Mouse (Mus musculus) cerebellum, adult 2 months (tissue): ENCODE measurements around the gene Rc3h2. TPM values are rescaled to one million over a fixed set of nuclear protein-coding genes. Genes with fewer than 3 reads are reported as not detected.
A peak's percentile ranks its signal among the peaks of the same experiment; 100 is the strongest.

Source experiments
- DNase-seq, 2 experiments: peaks; one replicate each; pipeline ENCODE4 v3.0.0; 2021
- H3K27ac ChIP-seq: fragments of 200-500 bp; 2 replicates; pipeline ENCODE4 v1.5.1; 2012; ENCODE audit warnings: low read length, control low read depth, inconsistent platforms; ENCODE audit not compliant: insufficient read depth
- H3K27me3 ChIP-seq: fragments of 200-500 bp; 2 replicates; pipeline ENCODE4 v1.6.1; 2012; ENCODE audit warnings: inconsistent platforms, mild to moderate bottlenecking, low read length, moderate library complexity; ENCODE audit not compliant: control insufficient read depth, insufficient read depth
- H3K4me1 ChIP-seq: fragments of 200-500 bp; 2 replicates; pipeline ENCODE4 v1.6.1; 2011; ENCODE audit warnings: low read length; ENCODE audit not compliant: control insufficient read depth, insufficient read depth
- H3K4me3 ChIP-seq: fragments of 200-500 bp; replicated peaks from 2 replicates; pipeline ENCODE3; 2011; ENCODE audit warnings: mild to moderate bottlenecking, low read depth, low read length, control low read depth; ENCODE audit not compliant: insufficient read depth
- CTCF ChIP-seq: fragments of 200-500 bp; IDR thresholded peaks from 2 replicates; pipeline ENCODE4 v1.5.1; 2011; ENCODE audit warnings: low read depth, mild to moderate bottlenecking, control low read depth, low read length, moderate library complexity, borderline replicate concordance; ENCODE audit not compliant: insufficient read depth
- POLR2A ChIP-seq: fragments of 200-500 bp; IDR thresholded peaks from 2 replicates; pipeline ENCODE4 v1.6.1; 2011; ENCODE audit warnings: low read length, control low read depth, borderline replicate concordance; ENCODE audit not compliant: insufficient read depth
- WGBS: fragments of 180-500 bp; shearing (Covaris S2); methylation state at CpG from one replicate; pipeline ENCODE4 v1.1.7; 2018; 5-methylcytosine and 5-hydroxymethylcytosine counted together
- polyA plus RNA-seq: library from polyadenylated mRNA; depleted of rRNA; stranded (reverse); fragments of >200 nt; gene quantifications from 2 replicates; pipeline ENCODE4 v1.2.3, GENCODE M21; 2012

Rc3h2 gene
- polyA plus RNA-seq, 1 experiment, result 27.3 TPM

- no peak for TF ChIP-seq POLR2A
- TF ChIP-seq CTCF, result no peak
- Histone ChIP-seq H3K27ac (no peak overlapping the region), H3K4me1 (no peaks in the 10 kb centered on the region), H3K4me3 (peak overlapping the region; percentile 92), H3K27me3 (no peaks in the 10 kb centered on the region)
- no peak for DNase-seq
- 19% methylated on average over 7 of the region's 7 CpGs for WGBS
Measured at GRCm38 (mm10) chr2:37431609-37432008, 8.9 kb upstream of the Rc3h2 start.

GRCm38 (mm10) chr2:37430593-37431464 lies 8.1 kb upstream of the Rc3h2 start:
- Histone ChIP-seq H3K4me1 (no peaks in the 10 kb centered on the region), H3K4me3 (peak overlapping the region; percentile 92), H3K27me3 (no peaks in the 10 kb centered on the region), H3K27ac (peak overlapping the region; percentile 84)
- DNase-seq, result peak; percentile 83 to 91
- WGBS, result under 1% methylated on average over 38 of the region's 38 CpGs
- TF ChIP-seq CTCF (no peak), POLR2A (peak; percentile 52; the same call in 1 of the 2 replicates)

GRCm38 (mm10) chr2:37423671-37424070 lies 968 bp upstream of the Rc3h2 start:
- peak in 1 of 2 experiments; percentile 11 for DNase-seq
- H3K27ac ChIP-seq, result no peak overlapping the region
- 43% methylated on average over 3 of the region's 3 CpGs for WGBS
- no peak overlapping the region for H3K4me3 ChIP-seq
- no peaks in the 10 kb centered on the region; the same call in 1 of the 2 replicates for H3K4me1 ChIP-seq
- no peak for TF ChIP-seq CTCF
- TF ChIP-seq POLR2A, result no peak
- no peaks in the 10 kb centered on the region for H3K27me3 ChIP-seq

GRCm38 (mm10) chr2:37421903-37422302 lies 800 bp downstream of the Rc3h2 start:
- Histone ChIP-seq H3K4me1 (no peaks in the 10 kb centered on the region; the same call in 1 of the 2 replicates), H3K4me3 (peak overlapping the region; percentile 85), H3K27ac (peak overlapping the region; percentile 85), H3K27me3 (no peaks in the 10 kb centered on the region)
- WGBS, result under 1% methylated on average over 3 of the region's 3 CpGs
- no peak for DNase-seq
- TF ChIP-seq POLR2A (no peak), CTCF (no peak)

- no peak for TF ChIP-seq CTCF
- Histone ChIP-seq H3K27me3 (no peaks in the 10 kb centered on the region), H3K4me3 (no peak overlapping the region), H3K27ac (no peak overlapping the region), H3K4me1 (no peaks in the 10 kb centered on the region)
- DNase-seq, result no peak
- WGBS, result 32% methylated on average over 1 of the region's 1 CpGs
Measured at GRCm38 (mm10) chr2:37395539-37395938, 27.2 kb downstream of the Rc3h2 start.

- TF ChIP-seq CTCF (no peak), POLR2A (no peak)
- Histone ChIP-seq H3K4me3 (no peak overlapping the region), H3K27me3 (no peaks in the 10 kb centered on the region), H3K4me1 (no peaks in the 10 kb centered on the region), H3K27ac (no peak overlapping the region)
- DNase-seq, result no peak
- 52% methylated on average over 9 of the region's 9 CpGs for WGBS
Measured at GRCm38 (mm10) chr2:37382921-37383320, 39.8 kb downstream of the Rc3h2 start.

- no peaks in the 10 kb centered on the region for H3K4me1 ChIP-seq
- no peaks in the 10 kb centered on the region for H3K27me3 ChIP-seq
- no peak overlapping the region for H3K27ac ChIP-seq
- WGBS, result 42% methylated on average over 2 of the region's 2 CpGs
- no peak overlapping the region for H3K4me3 ChIP-seq
- TF ChIP-seq POLR2A, result no peak
- TF ChIP-seq CTCF, result peak; percentile 67
- DNase-seq, result peak; percentile 46 to 50
Measured at GRCm38 (mm10) chr2:37380189-37380588, 42.5 kb downstream of the Rc3h2 start.

- no peak for DNase-seq
- WGBS, result 93% methylated on average over 1 of the region's 1 CpGs
- H3K27me3 ChIP-seq, result no peaks in the 10 kb centered on the region
- no peak overlapping the region for H3K4me3 ChIP-seq
- no peak overlapping the region for H3K27ac ChIP-seq
- TF ChIP-seq CTCF (no peak), POLR2A (no peak)
- H3K4me1 ChIP-seq, result no peaks in the 10 kb centered on the region
Measured at GRCm38 (mm10) chr2:37376018-37376417, 46.7 kb downstream of the Rc3h2 start.
